Mouse (Mus musculus): ENCODE measurements around the gene Gna12.

GRCm38 (mm10) chr5:140768333-140768732 lies 61.9 kb downstream of the Gna12 start:
- no peak for TF ChIP-seq POLR2A (IDR thresholded peaks at IDR 0.05; ENCODE audit: control insufficient read depth, low read depth, low read length)
- TF ChIP-seq CTCF (IDR thresholded peaks at IDR 0.05; ENCODE audit: control insufficient read depth, insufficient read depth, insufficient replicate concordance, low read depth, low read length) = no peak

Measured in testis, adult 2 months (tissue).